Mouse (Mus musculus): ENCODE measurements around the gene Mgat4b.

Gene Mgat4b

GRCm38 (mm10) chr11:50201590-50201989 lies 9.1 kb upstream of the Mgat4b start:
- no peak for DNase-seq

GRCm38 (mm10) chr11:50203302-50203827 lies 7.3 kb upstream of the Mgat4b start:
- DNase-seq: no peak

GRCm38 (mm10) chr11:50205434-50205833 lies 5.3 kb upstream of the Mgat4b start:
- DNase-seq: no peak

- no peak for DNase-seq
Measured at GRCm38 (mm10) chr11:50206037-50206436, 4.7 kb upstream of the Mgat4b start.

- DNase-seq: no peak
Measured at GRCm38 (mm10) chr11:50207344-50207743, 3.3 kb upstream of the Mgat4b start.

GRCm38 (mm10) chr11:50208039-50208438 lies 2.7 kb upstream of the Mgat4b start:
- no peak for DNase-seq

- peak; percentile 92 to 93 for DNase-seq
Measured at GRCm38 (mm10) chr11:50210101-50210504, 587 bp upstream of the Mgat4b start.

- no peak for DNase-seq
Measured at GRCm38 (mm10) chr11:50211322-50212059, 801 bp downstream of the Mgat4b start.

- no peak for DNase-seq
Measured at GRCm38 (mm10) chr11:50212060-50212739, 1.5 kb downstream of the Mgat4b start.

- DNase-seq: peak; percentile 65 to 70
Measured at GRCm38 (mm10) chr11:50212848-50213758, 2.4 kb downstream of the Mgat4b start.

- no peak for DNase-seq
Measured at GRCm38 (mm10) chr11:50214631-50215030, 3.9 kb downstream of the Mgat4b start.

GRCm38 (mm10) chr11:50215633-50216032 lies 4.9 kb downstream of the Mgat4b start:
- DNase-seq: no peak

GRCm38 (mm10) chr11:50216724-50217366 lies 6.2 kb downstream of the Mgat4b start:
- DNase-seq: no peak

GRCm38 (mm10) chr11:50217811-50218210 lies 7.1 kb downstream of the Mgat4b start:
- no peak for DNase-seq

- DNase-seq: no peak
Measured at GRCm38 (mm10) chr11:50219833-50220232, 9.1 kb downstream of the Mgat4b start.

- no peak for DNase-seq
Measured at GRCm38 (mm10) chr11:50222559-50223276, 12.0 kb downstream of the Mgat4b start.

GRCm38 (mm10) chr11:50223783-50224662 lies 13.3 kb downstream of the Mgat4b start:
- DNase-seq: peak in 1 of 2 experiments; percentile 50

- peak; percentile 57 to 58 for DNase-seq
Measured at GRCm38 (mm10) chr11:50224671-50225530, 14.2 kb downstream of the Mgat4b start.

- peak; percentile 41 to 51 for DNase-seq
Measured at GRCm38 (mm10) chr11:50225611-50226378, 15.1 kb downstream of the Mgat4b start.

Data from B cell, adult 2 months (primary cell).